Mouse (Mus musculus) ES-E14 (cell line): Measurements from ENCODE around the gene Gm11084. TPM values are rescaled to one million over a fixed set of nuclear protein-coding genes. Genes with fewer than 3 reads are reported as not detected.

Source experiments
- DNase-seq: peaks from one replicate; pipeline ENCODE4 v3.0.0-alpha.2; 2013; ENCODE audit warnings: low read depth, low spot score
- H3K27ac ChIP-seq: 2 replicates; pipeline ENCODE4 v1.5.1; 2012; ENCODE audit warnings: low read depth, mild to moderate bottlenecking, low read length, moderate library complexity, mixed read lengths; ENCODE audit not compliant: poor library complexity, insufficient read depth, severe bottlenecking
- H3K36me3 ChIP-seq: 2 replicates; pipeline ENCODE4 v1.6.1; 2012; ENCODE audit warnings: mild to moderate bottlenecking, low read length, moderate library complexity, mixed read lengths; ENCODE audit not compliant: control insufficient read depth, poor library complexity, insufficient read depth, severe bottlenecking
- H3K4me1 ChIP-seq, 2 experiments: fragments of 150-350 bp in 1 of 2; sonication (generic) in 1 of 2; 2 replicates each; pipeline ENCODE4 v1.6.1; 2012; ENCODE audit warnings: low read length in 2 of 2, mild to moderate bottlenecking in 1 of 2, mixed read lengths in 1 of 2; ENCODE audit not compliant: control insufficient read depth in 2 of 2, insufficient read depth in 2 of 2, poor library complexity in 1 of 2
- H3K4me3 ChIP-seq, 2 experiments: fragments of 150-350 bp in 1 of 2; sonication (generic) in 1 of 2; 2 replicates each; pipeline ENCODE4 v1.5.1; 2012; ENCODE audit warnings: low read length in 2 of 2, low read depth in 1 of 2, mild to moderate bottlenecking in 1 of 2, mixed read lengths in 1 of 2; ENCODE audit not compliant: insufficient read depth in 1 of 2, poor library complexity in 1 of 2, severe bottlenecking in 1 of 2
- H3K9ac ChIP-seq: 2 replicates; pipeline ENCODE4 v1.6.1; 2012; ENCODE audit warnings: low read depth, mild to moderate bottlenecking, low read length, mixed read lengths; ENCODE audit not compliant: poor library complexity, insufficient read depth, severe bottlenecking
- H3K9me3 ChIP-seq: fragments of 150-350 bp; sonication (generic); 2 replicates; pipeline ENCODE4 v1.6.1; 2012; ENCODE audit warnings: low read depth, mild to moderate bottlenecking, low read length; ENCODE audit not compliant: control insufficient read depth, insufficient read depth
- CHD2 ChIP-seq: IDR thresholded peaks from 2 replicates; pipeline ENCODE4 v1.6.1; 2014; ENCODE audit warnings: mild to moderate bottlenecking, low read depth, low read length, inconsistent platforms
- HCFC1 ChIP-seq: IDR thresholded peaks from 2 replicates; pipeline ENCODE4 v1.6.1; 2012; ENCODE audit warnings: low read length, inconsistent platforms, borderline replicate concordance; ENCODE audit not compliant: insufficient read depth
- MAFK ChIP-seq: IDR thresholded peaks from 2 replicates; pipeline ENCODE4 v1.6.1; 2014; ENCODE audit warnings: mild to moderate bottlenecking, low read depth, low read length, inconsistent platforms; ENCODE audit not compliant: insufficient read depth
- ZC3H11A ChIP-seq: IDR thresholded peaks from 2 replicates; pipeline ENCODE4 v1.6.1; 2012; ENCODE audit warnings: low read depth, mild to moderate bottlenecking, inconsistent platforms, low read length, borderline replicate concordance
- ZNF384 ChIP-seq: IDR thresholded peaks from 2 replicates; pipeline ENCODE4 v1.6.1; 2012; ENCODE audit warnings: low read depth, low read length, inconsistent platforms
- in situ Hi-C, 2 experiments: fragments of 600-800 bp; cut with MboI; formaldehyde crosslinking; loops; one replicate each; pipeline ENCODE4 v1.15.1; 2025; ENCODE audit warnings: low sequenced_read_pairs in 2 of 2, inconsistent platforms in 1 of 2; ENCODE audit not compliant: unreplicated experiment in 2 of 2
- total RNA-seq: library from RNA; depleted of rRNA; stranded (reverse); fragments of 300-350 nt; gene quantifications from 2 replicates; pipeline ENCODE4 v1.2.3, GENCODE M21; 2012

Gene Gm11084
- total RNA-seq, 1 experiment: not detected

- Histone ChIP-seq H3K9me3 (no peaks in the 10 kb centered on the region), H3K27ac (no peak overlapping the region), H3K9ac (no peak overlapping the region), H3K4me3 (no peak overlapping the region), H3K36me3 (peaks cover 10% of the 10 kb centered on the region), H3K4me1 (peaks cover 0 to 2% of the 10 kb centered on the region in 2 experiments; a peak in 1 of 4 replicates)
- TF ChIP-seq HCFC1 (no peak), ZC3H11A (no peak), ZNF384 (no peak), CHD2 (no peak), MAFK (no peak)
- in situ Hi-C loops: no loop called here
- DNase-seq: no peak
Observed at GRCm38 (mm10) chr2:72970302-72970701, 16.2 kb downstream of the Gm11084 start.

DNA sequence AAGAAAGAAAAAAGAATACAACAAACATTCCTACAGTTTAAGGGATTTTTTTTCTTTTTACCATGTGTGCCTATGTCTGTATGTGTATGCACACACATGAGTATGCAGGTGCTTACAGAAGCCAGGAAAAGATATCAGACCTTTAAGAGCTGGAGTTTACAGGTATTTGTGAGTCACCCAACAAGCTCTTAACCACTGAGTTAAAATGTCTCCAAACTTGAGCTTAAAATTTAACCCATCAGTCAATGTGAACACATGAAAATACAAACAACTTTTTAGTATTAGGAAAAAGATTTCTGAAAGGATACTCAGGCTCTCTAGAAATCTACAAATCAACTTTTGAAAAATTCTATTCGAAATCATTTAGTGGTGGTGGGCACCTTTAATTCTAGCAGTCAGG, 18.0 kb downstream of the Gm11084 start:
- Histone ChIP-seq H3K9ac (no peak overlapping the region), H3K4me3 (no peak overlapping the region), H3K4me1 (0 out of 4 replicates have a peak, but pooled peaks cover 0 to 2% of the 10 kb centered on the region in 2 experiments), H3K27ac (no peak overlapping the region), H3K36me3 (peaks cover 10% of the 10 kb centered on the region), H3K9me3 (no peaks in the 10 kb centered on the region)
- no peak for DNase-seq
- in situ Hi-C loops: no loop called here
- TF ChIP-seq CHD2: no peak
- TF ChIP-seq ZNF384: no peak
- no peak for TF ChIP-seq ZC3H11A
- no peak for TF ChIP-seq MAFK
- TF ChIP-seq HCFC1: no peak

DNA sequence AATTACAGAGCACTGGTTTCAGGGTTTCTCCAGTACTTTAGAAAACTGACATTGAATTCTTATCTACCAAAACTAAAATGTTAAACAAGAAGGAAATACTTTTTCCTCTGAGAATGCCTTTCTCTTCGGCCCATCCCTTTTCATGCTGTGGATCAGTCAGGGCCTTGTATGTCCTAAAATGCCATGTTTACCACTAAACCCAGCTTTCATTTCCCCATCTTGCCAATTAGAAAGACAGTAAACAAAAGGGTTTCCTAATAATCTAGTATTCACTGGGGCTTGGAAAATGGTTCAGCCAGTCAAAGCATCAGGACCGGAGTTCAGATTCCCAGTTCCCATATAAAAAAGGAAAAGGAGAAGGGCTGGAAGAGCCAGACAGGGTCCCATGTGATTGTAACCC, 21.1 kb downstream of the Gm11084 start:
- Histone ChIP-seq H3K9me3 (no peaks in the 10 kb centered on the region), H3K27ac (no peak overlapping the region), H3K36me3 (peaks cover 9% of the 10 kb centered on the region), H3K4me1 (peaks cover 0 to 2% of the 10 kb centered on the region in 2 experiments; a peak in 1 of 4 replicates), H3K9ac (no peak overlapping the region), H3K4me3 (no peak overlapping the region)
- DNase-seq: no peak
- in situ Hi-C loops: no loop called here
- no peak for TF ChIP-seq HCFC1
- TF ChIP-seq MAFK: no peak
- no peak for TF ChIP-seq CHD2
- TF ChIP-seq ZC3H11A: no peak
- TF ChIP-seq ZNF384: no peak

- no peak for DNase-seq
- TF ChIP-seq MAFK (no peak), ZNF384 (peak; percentile 74)
- peaks cover 5% of the 10 kb centered on the region for H3K36me3 ChIP-seq
- H3K9ac ChIP-seq: no peak overlapping the region
- H3K4me3 ChIP-seq: no peak overlapping the region
- H3K4me1 ChIP-seq: peaks cover 0 to 2% of the 10 kb centered on the region in 2 experiments; a peak in 1 of 4 replicates
- no peaks in the 10 kb centered on the region for H3K9me3 ChIP-seq
- in situ Hi-C loops: no loop called here
- H3K27ac ChIP-seq: no peak overlapping the region
Observed at GRCm38 (mm10) chr2:72956415-72956814, 30.1 kb downstream of the Gm11084 start.

DNA sequence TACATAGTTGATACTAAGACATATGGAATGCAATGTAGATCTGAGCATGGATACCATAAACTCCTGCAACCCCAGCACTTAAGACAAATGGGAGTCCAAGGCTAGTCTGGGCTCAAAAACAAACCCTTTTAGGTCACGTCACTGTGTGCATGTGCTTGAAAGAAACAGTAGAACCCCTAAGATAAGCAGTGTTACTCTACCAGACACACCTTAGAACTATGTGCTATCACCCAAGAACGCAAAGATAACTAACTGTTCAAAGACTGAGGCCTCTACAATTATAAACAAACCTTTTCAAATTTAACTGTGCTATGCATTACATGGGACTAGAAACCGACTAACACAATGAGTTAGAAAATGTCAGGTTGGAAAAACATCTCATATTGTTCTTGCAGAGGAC, 33.5 kb downstream of the Gm11084 start:
- no peak overlapping the region for H3K27ac ChIP-seq

More for the DNA sequence above, 33.5 kb downstream of the Gm11084 start:
- in situ Hi-C loops: no loop called here
- no peak overlapping the region for H3K9ac ChIP-seq
- no peaks in the 10 kb centered on the region for H3K9me3 ChIP-seq
- H3K4me3 ChIP-seq: no peak overlapping the region
- no peak for TF ChIP-seq HCFC1
- no peak for TF ChIP-seq ZNF384
- no peak for DNase-seq
- H3K4me1 ChIP-seq: peaks cover 0 to 2% of the 10 kb centered on the region in 2 experiments; a peak in 1 of 4 replicates
- peaks cover 4% of the 10 kb centered on the region for H3K36me3 ChIP-seq
